Mouse (Mus musculus) ES-Bruce4 (cell line): ENCODE results near the gene Slc18a2.

Experiments used
- CTCF ChIP-seq: IDR thresholded peaks from one replicate; pipeline ENCODE4 v1.8.1; 2011; ENCODE audit warnings: low read depth, low read length
- EP300 ChIP-seq: IDR thresholded peaks from 2 replicates; pipeline ENCODE4 v1.6.1; 2011; ENCODE audit warnings: low read depth, low read length; ENCODE audit not compliant: insufficient read depth
- POLR2A ChIP-seq: IDR thresholded peaks from one replicate; pipeline ENCODE4 v1.8.1; 2011; ENCODE audit warnings: low read length; ENCODE audit not compliant: insufficient read depth

GRCm38 (mm10) chr19:59232786-59233185, 27.9 kb upstream of the Slc18a2 start:
- TF ChIP-seq EP300 (no peak), CTCF (no peak), POLR2A (no peak)
